In genomic region chr5:122965427-122965826, GRCm38 (mm10) we compare ENCODE assay signal across 16 mouse cellular contexts. TPM values are rescaled to one million over a fixed set of nuclear protein-coding genes. Genes with fewer than 3 reads are reported as not detected.
DNase-seq lines count a peak whose midpoint lies in the region; ATAC-seq and TF ChIP-seq lines count a peak whose summit lies in the region.
"Had no signal": no experiment of that assay in that cellular context is flagged by ENCODE, and none has a peak within 500 bp of the region (broad histone marks: within the 10 kb centered on the region; RNA-seq: fewer than 3 reads in every experiment).

No protein-coding gene starts in this region.

- no peaks in the 10 kb centered on the region for H3K4me1 ChIP-seq in kidney, embryonic 14.5 days (ENCODE audit: control insufficient read depth, insufficient read depth, low read length)
- H3K4me1 ChIP-seq in MEL (ENCODE audit: control insufficient read depth in 1 of 2, insufficient read depth in 2 of 2, low read length in 2 of 2) = peaks cover 0 to 3% of the 10 kb centered on the region in 2 experiments; a peak in 1 of 4 replicates
- no peaks in the 10 kb centered on the region for H3K4me1 ChIP-seq in stomach, embryonic 14.5 days (ENCODE audit: control insufficient read depth, insufficient read depth, low read length)
- H3K4me1 ChIP-seq: limb, embryonic 10.5 days; midbrain, embryonic 10.5 days had no signal

- H3K27ac ChIP-seq in kidney, embryonic 14.5 days (ENCODE audit: low read depth, low read length) = no peak overlapping the region
- no peak overlapping the region for H3K27ac ChIP-seq in MEL (ENCODE audit: control insufficient read depth, low read depth, low read length)
- H3K27ac ChIP-seq in stomach, embryonic 14.5 days (ENCODE audit: low read length) = peak overlapping the region; percentile 67; the same call in 1 of the 2 replicates
- H3K27ac ChIP-seq: limb, embryonic 10.5 days; liver, embryonic 13.5 days; midbrain, embryonic 10.5 days had no signal

- no peaks in the 10 kb centered on the region for H3K9me3 ChIP-seq in kidney, embryonic 14.5 days (ENCODE audit: control insufficient read depth, low read length)
- H3K9me3 ChIP-seq in MEL (replicated peaks; ENCODE audit: insufficient read depth, low read length) = no peaks in the 10 kb centered on the region
- H3K9me3 ChIP-seq in stomach, embryonic 14.5 days (ENCODE audit: control insufficient read depth, low read depth, low read length) = no peaks in the 10 kb centered on the region
- H3K9me3 ChIP-seq: limb, embryonic 10.5 days; liver, embryonic 13.5 days; midbrain, embryonic 10.5 days had no signal

- ATAC-seq in kidney, embryonic 14.5 days (ENCODE audit: low FRiP score, low TSS enrichment) = no peak
- no peak for ATAC-seq in stomach, embryonic 14.5 days (ENCODE audit: insufficient number of reproducible peaks, insufficient read depth, low FRiP score, low read depth)

- no peak overlapping the region for H3K4me3 ChIP-seq in kidney, embryonic 14.5 days (ENCODE audit: low read length)
- H3K4me3 ChIP-seq in MEL (ENCODE audit: control insufficient read depth in 1 of 2, insufficient read depth in 1 of 2, low read depth in 2 of 2, low read length in 2 of 2) = no peak overlapping the region
- no peak overlapping the region for H3K4me3 ChIP-seq in stomach, embryonic 14.5 days (ENCODE audit: low read depth, low read length)
- H3K4me3 ChIP-seq: limb, embryonic 10.5 days; liver, embryonic 13.5 days; midbrain, embryonic 10.5 days; myocyte had no signal

- no peak for TF ChIP-seq CTCF in MEL (IDR thresholded peaks at IDR 0.05 in 2 of 3, conservative IDR thresholded peaks at IDR 0.05 in 1 of 3; ENCODE audit: control insufficient read depth in 1 of 3, insufficient read depth in 1 of 3, low read depth in 2 of 3, low read length in 3 of 3, poor library complexity in 1 of 3, severe bottlenecking in 1 of 3)

- no peaks in the 10 kb centered on the region for H3K27me3 ChIP-seq in kidney, embryonic 14.5 days (ENCODE audit: control insufficient read depth, insufficient read depth, low read length)
- no peaks in the 10 kb centered on the region for H3K27me3 ChIP-seq in MEL (ENCODE audit: control insufficient read depth in 1 of 2, insufficient read depth in 2 of 2, low read length in 2 of 2)
- H3K27me3 ChIP-seq in stomach, embryonic 14.5 days (ENCODE audit: control insufficient read depth, insufficient read depth, low read length) = no peaks in the 10 kb centered on the region
- H3K27me3 ChIP-seq: liver, embryonic 13.5 days had no signal

- TF ChIP-seq RAD21 in MEL (IDR thresholded peaks at IDR 0.05; ENCODE audit: low read depth, low read length) = no peak

- H3K36me3 ChIP-seq in kidney, embryonic 14.5 days (ENCODE audit: control insufficient read depth, insufficient read depth, low read length) = peaks cover 9% of the 10 kb centered on the region; the same call in 1 of the 2 replicates
- H3K36me3 ChIP-seq in MEL (ENCODE audit: control insufficient read depth in 1 of 2, insufficient read depth in 2 of 2, low read length in 2 of 2) = no peaks in the 10 kb centered on the region
- no peaks in the 10 kb centered on the region for H3K36me3 ChIP-seq in stomach, embryonic 14.5 days (ENCODE audit: control insufficient read depth, insufficient read depth, low read length)
- H3K36me3 ChIP-seq: liver, embryonic 13.5 days had no signal

- no peaks in the 10 kb centered on the region for H3K79me2 ChIP-seq in MEL (ENCODE audit: control insufficient read depth, insufficient read depth, low read length, poor library complexity)

- TF ChIP-seq POLR2A in MEL (IDR thresholded peaks at IDR 0.05; ENCODE audit: control insufficient read depth in 1 of 2, insufficient read depth in 1 of 2, low read depth in 1 of 2, low read length in 2 of 2, poor library complexity in 1 of 2) = no peak

- TF ChIP-seq EP300 in MEL (IDR thresholded peaks at IDR 0.05; ENCODE audit: low read depth in 1 of 2, low read length in 2 of 2) = no peak

- no peak overlapping the region for H3K4me2 ChIP-seq in kidney, embryonic 14.5 days (replicated peaks; ENCODE audit: low read depth, low read length)
- no peak overlapping the region for H3K4me2 ChIP-seq in stomach, embryonic 14.5 days (replicated peaks; ENCODE audit: low read depth, low read length)
- H3K4me2 ChIP-seq: liver, embryonic 13.5 days had no signal

- DNase-seq in cerebellum, postnatal 10 days = peak; percentile 62 to 69
- DNase-seq in cerebellum, adult 11-12 months = no peak
- peak; percentile 51 to 56 for DNase-seq in kidney, adult 8-10 months
- DNase-seq in MEL (ENCODE audit: low read depth, low spot score) = peak; percentile 52
- DNase-seq in lung, adult 18-20 months = no peak
- no peak for DNase-seq in adrenal gland, postnatal 4 days (ENCODE audit: low spot score in 2 of 2)
- DNase-seq: adrenal gland, postnatal 36 days; gastrocnemius, postnatal 36 days; liver, embryonic 13.5 days; lung, postnatal 14 days; thymus, postnatal 36 days had no signal

- WGBS in kidney, embryonic 14.5 days = 93% methylated on average over 11 of the region's 11 CpGs
- 82% methylated on average over 11 of the region's 11 CpGs for WGBS in stomach, embryonic 14.5 days

- H3K9ac ChIP-seq in kidney, embryonic 14.5 days (ENCODE audit: low read depth, low read length) = no peak overlapping the region
- no peak overlapping the region for H3K9ac ChIP-seq in MEL (ENCODE audit: control insufficient read depth, low read depth, low read length, poor library complexity, severe bottlenecking)
- H3K9ac ChIP-seq in stomach, embryonic 14.5 days (replicated peaks; ENCODE audit: low read depth, low read length) = no peak overlapping the region
- H3K9ac ChIP-seq: liver, embryonic 13.5 days had no signal

TF ChIP-seq in MEL, 35 proteins besides CTCF, POLR2A, EP300 and RAD21:
- no peak for TF ChIP-seq POLR2AphosphoS2 (IDR thresholded peaks at IDR 0.05; ENCODE audit: low read length)
- 0 out of 2 replicates have a peak, but pooled peaks have one; percentile 8 for TF ChIP-seq ETS1 (IDR thresholded peaks at IDR 0.05; ENCODE audit: low read depth, low read length)
- no peak for TF ChIP-seq MAFK (IDR thresholded peaks at IDR 0.05; ENCODE audit: borderline replicate concordance, low read depth, low read length)

RNA-seq across cellular contexts. Expression of gene Kdm2b, which starts 24.2 kb away (rescaled TPM):
- polyA plus RNA-seq in kidney, embryonic 14.5 days (2014; fragmentation: Nextera tagmentation; extraction: Ambion mirVana) = 59.1 and 105 TPM in 2 replicates
- total RNA-seq in MEL (2012; rRNA removed) = 24.8 and 29.2 TPM in 2 replicates
- polyA plus RNA-seq in MEL (2012; ENCODE audit: insufficient read depth in 1 of 2, insufficient read length in 2 of 2, low read depth in 1 of 2, low replicate concordance in 2 of 2, missing spikeins in 1 of 2) = 10 to 100 TPM in 1 of 2 experiments, not detected in 1; 48.9 TPM
- 34.5 and 37.9 TPM in 2 replicates for polyA plus RNA-seq in stomach, embryonic 14.5 days (2014; fragmentation: Nextera tagmentation; extraction: Ambion mirVana)
- 10 to 100 TPM; 32.9 to 33.7 TPM for total RNA-seq in adrenal gland, postnatal 4 days (2021)

RNA-seq across cellular contexts. Expression of gene Orai1, which starts 49.4 kb away (rescaled TPM):
- polyA plus RNA-seq in kidney, embryonic 14.5 days (2014; fragmentation: Nextera tagmentation; extraction: Ambion mirVana) = 21.5 and 23.2 TPM in 2 replicates
- 4.5 and 4.7 TPM in 2 replicates for total RNA-seq in MEL (2012; rRNA removed)
- polyA plus RNA-seq in MEL (2012; ENCODE audit: insufficient read depth in 1 of 2, insufficient read length in 2 of 2, low read depth in 1 of 2, low replicate concordance in 2 of 2, missing spikeins in 1 of 2) = 10 to 100 TPM in 1 of 2 experiments, not detected in 1; 13.3 TPM
- polyA plus RNA-seq in stomach, embryonic 14.5 days (2014; fragmentation: Nextera tagmentation; extraction: Ambion mirVana) = 17.8 and 20.5 TPM in 2 replicates
- total RNA-seq in adrenal gland, postnatal 4 days (2021) = 10 to 100 TPM; 12.6 to 14.1 TPM

Comparison
In these comparisons a context has a peak if more than half of its experiments do, and no peak if none do; other contexts are left out.
1. DNase-seq: peak in cerebellum, postnatal 10 days (2 of 2), kidney, adult 8-10 months (2 of 2) and MEL (single experiment); none in cerebellum, adult 11-12 months (single experiment), lung, adult 18-20 months (0 of 2) and adrenal gland, postnatal 4 days (0 of 2).